Mouse (Mus musculus) stomach, postnatal 0 days (tissue): ENCODE results near the gene Gm20695. TPM values are rescaled to one million over a fixed set of nuclear protein-coding genes. Genes with fewer than 3 reads are reported as not detected.

Source experiments
- ATAC-seq: fragments of 200-750 bp; cut with Nextera tagmentation; 2 replicates; pipeline ENCODE4 v1.8.0; 2017; ENCODE audit not compliant: low FRiP score, low TSS enrichment
- DNase-seq: peaks from one replicate; pipeline ENCODE4 v3.0.0-alpha.2; 2016; ENCODE audit warnings: low spot score
- H3K27ac ChIP-seq: fragments of 300-500 bp; sonication (generic); replicated peaks from 2 replicates; pipeline ENCODE4 v1.5.1; 2014; ENCODE audit warnings: mild to moderate bottlenecking, control low read depth
- H3K27me3 ChIP-seq: fragments of 300-500 bp; sonication (generic); 2 replicates; pipeline ENCODE4 v1.6.1; 2014; ENCODE audit warnings: low read length; ENCODE audit not compliant: control insufficient read depth, insufficient read depth
- H3K36me3 ChIP-seq: fragments of 300-500 bp; sonication (generic); 2 replicates; pipeline ENCODE4 v1.6.1; 2014; ENCODE audit warnings: low read length, mixed read lengths; ENCODE audit not compliant: control insufficient read depth, insufficient read depth
- H3K4me1 ChIP-seq: fragments of 300-500 bp; sonication (generic); replicated peaks from 2 replicates; pipeline ENCODE4 v1.6.1; 2014; ENCODE audit warnings: antibody characterized with exemption; ENCODE audit not compliant: control insufficient read depth, insufficient read depth
- H3K4me2 ChIP-seq: fragments of 300-500 bp; sonication (generic); replicated peaks from 2 replicates; pipeline ENCODE4 v1.6.1; 2014; ENCODE audit warnings: low read depth, mild to moderate bottlenecking, control low read depth, moderate library complexity
- H3K4me3 ChIP-seq: fragments of 300-500 bp; sonication (generic); 2 replicates; pipeline ENCODE4 v1.5.1; 2014; ENCODE audit warnings: low read depth, low read length, control low read depth
- H3K9ac ChIP-seq: fragments of 300-500 bp; sonication (generic); 2 replicates; pipeline ENCODE4 v1.6.1; 2014; ENCODE audit warnings: mild to moderate bottlenecking, low read length, control low read depth, mixed read lengths
- H3K9me3 ChIP-seq: fragments of 300-500 bp; sonication (generic); 2 replicates; pipeline ENCODE4 v1.6.1; 2016; ENCODE audit warnings: low read length; ENCODE audit not compliant: control insufficient read depth
- CTCF ChIP-seq: IDR thresholded peaks from 2 replicates; pipeline ENCODE4 v1.5.1; 2016; ENCODE audit warnings: antibody characterized with exemption, low read depth, mild to moderate bottlenecking, moderate library complexity
- EP300 ChIP-seq: optimal IDR thresholded peaks from 2 replicates; pipeline ENCODE3; 2016; ENCODE audit warnings: antibody characterized with exemption
- WGBS: fragments of 180-500 bp; shearing (Covaris S2); extraction: QIAGEN DNeasy Blood & Tissue Kit; methylation state at CpG from one replicate; pipeline ENCODE4 v1.1.7; 2014; 5-methylcytosine and 5-hydroxymethylcytosine counted together
- polyA plus RNA-seq: library from polyadenylated mRNA; unstranded; fragments of >200 nt; fragmentation: Nextera tagmentation; extraction: Ambion mirVana; gene quantifications from 2 replicates; pipeline ENCODE4 v1.2.1, GENCODE M21; 2015

Gm20695 gene
- polyA plus RNA-seq, 1 experiment from 2014 or later: 1.9 TPM

GRCm38 (mm10) chr16:3923966-3924365 is 39.5 kb downstream of the Gm20695 start:
- DNase-seq: no peak
- no peaks in the 10 kb centered on the region for H3K9me3 ChIP-seq
- H3K4me3 ChIP-seq: no peak overlapping the region
- H3K4me1 ChIP-seq: no peaks in the 10 kb centered on the region
- no peak overlapping the region for H3K27ac ChIP-seq
- no peak overlapping the region for H3K9ac ChIP-seq
- 82% methylated on average over 4 of the region's 4 CpGs for WGBS
- ATAC-seq: no peak
- TF ChIP-seq CTCF (no peak), EP300 (no peak)
- H3K36me3 ChIP-seq: peaks cover 17% of the 10 kb centered on the region
- no peaks in the 10 kb centered on the region for H3K27me3 ChIP-seq
- no peak overlapping the region for H3K4me2 ChIP-seq

- TF ChIP-seq EP300 (no peak), CTCF (no peak)
- Histone ChIP-seq H3K4me2 (no peak overlapping the region), H3K27me3 (no peaks in the 10 kb centered on the region), H3K4me3 (no peak overlapping the region), H3K9ac (no peak overlapping the region), H3K9me3 (no peaks in the 10 kb centered on the region), H3K4me1 (no peaks in the 10 kb centered on the region), H3K27ac (no peak overlapping the region), H3K36me3 (peaks cover 13% of the 10 kb centered on the region)
- ATAC-seq (no peak), DNase-seq (no peak)
- 33% methylated on average over 1 of the region's 1 CpGs for WGBS
Measured at GRCm38 (mm10) chr16:3928582-3928981, 44.1 kb downstream of the Gm20695 start.

GRCm38 (mm10) chr16:3929151-3929550 is 44.7 kb downstream of the Gm20695 start:
- DNase-seq (no peak), ATAC-seq (no peak)
- no peaks in the 10 kb centered on the region for H3K4me1 ChIP-seq
- WGBS: 74% methylated on average over 7 of the region's 7 CpGs
- peaks cover 10% of the 10 kb centered on the region; the same call in 1 of the 2 replicates for H3K36me3 ChIP-seq
- no peak overlapping the region for H3K27ac ChIP-seq
- H3K4me2 ChIP-seq: no peak overlapping the region
- no peak overlapping the region for H3K4me3 ChIP-seq
- no peak overlapping the region for H3K9ac ChIP-seq
- no peaks in the 10 kb centered on the region for H3K9me3 ChIP-seq
- TF ChIP-seq EP300 (no peak), CTCF (no peak)
- no peaks in the 10 kb centered on the region for H3K27me3 ChIP-seq

GRCm38 (mm10) chr16:3933536-3933935 is 49.1 kb downstream of the Gm20695 start:
- no peaks in the 10 kb centered on the region for H3K4me1 ChIP-seq
- no peak overlapping the region for H3K9ac ChIP-seq
- no peak for DNase-seq
- 92% methylated on average over 6 of the region's 6 CpGs for WGBS
- no peaks in the 10 kb centered on the region for H3K9me3 ChIP-seq
- ATAC-seq: no peak
- peaks cover 11% of the 10 kb centered on the region for H3K36me3 ChIP-seq
- H3K27me3 ChIP-seq: no peaks in the 10 kb centered on the region
- H3K4me3 ChIP-seq: no peak overlapping the region
- no peak for TF ChIP-seq CTCF
- no peak for TF ChIP-seq EP300
- no peak overlapping the region for H3K4me2 ChIP-seq
- H3K27ac ChIP-seq: no peak overlapping the region

GRCm38 (mm10) chr16:3934091-3934490 is 49.6 kb downstream of the Gm20695 start:
- Histone ChIP-seq H3K9me3 (no peaks in the 10 kb centered on the region), H3K4me3 (no peak overlapping the region), H3K4me1 (no peaks in the 10 kb centered on the region), H3K27me3 (no peaks in the 10 kb centered on the region), H3K36me3 (peaks cover 11% of the 10 kb centered on the region), H3K9ac (no peak overlapping the region), H3K27ac (no peak overlapping the region), H3K4me2 (no peak overlapping the region)
- WGBS: 94% methylated on average over 1 of the region's 1 CpGs
- no peak for TF ChIP-seq CTCF
- TF ChIP-seq EP300: no peak
- no peak for DNase-seq
- no peak for ATAC-seq

- ATAC-seq (no peak), DNase-seq (no peak)
- no peak overlapping the region for H3K4me2 ChIP-seq
- no peaks in the 10 kb centered on the region for H3K27me3 ChIP-seq
- no peaks in the 10 kb centered on the region for H3K4me1 ChIP-seq
- TF ChIP-seq EP300: no peak
- no peak for TF ChIP-seq CTCF
- no peak overlapping the region for H3K27ac ChIP-seq
- WGBS: 78% methylated on average over 4 of the region's 4 CpGs
- H3K4me3 ChIP-seq: no peak overlapping the region
- peaks cover 11% of the 10 kb centered on the region for H3K36me3 ChIP-seq
- H3K9ac ChIP-seq: no peak overlapping the region
- H3K9me3 ChIP-seq: no peaks in the 10 kb centered on the region
Measured at GRCm38 (mm10) chr16:3934701-3935100, 50.3 kb downstream of the Gm20695 start.
